Mouse (Mus musculus) heart, adult 9 months (tissue): ENCODE data around the gene Rpl14.

ENCODE experiments used
- DNase-seq, 2 experiments: peaks; one replicate each; pipeline ENCODE4 v3.0.0; 2022; ENCODE audit warnings: low spot score in 2 of 2

Rpl14 gene

GRCm38 (mm10) chr9:120571593-120572385, 545 bp downstream of the Rpl14 start:
- no peak for DNase-seq

- DNase-seq: no peak
These were observed 4.8 kb downstream of the Rpl14 start for GRCm38 (mm10) chr9:120575748-120576661.

DNA sequence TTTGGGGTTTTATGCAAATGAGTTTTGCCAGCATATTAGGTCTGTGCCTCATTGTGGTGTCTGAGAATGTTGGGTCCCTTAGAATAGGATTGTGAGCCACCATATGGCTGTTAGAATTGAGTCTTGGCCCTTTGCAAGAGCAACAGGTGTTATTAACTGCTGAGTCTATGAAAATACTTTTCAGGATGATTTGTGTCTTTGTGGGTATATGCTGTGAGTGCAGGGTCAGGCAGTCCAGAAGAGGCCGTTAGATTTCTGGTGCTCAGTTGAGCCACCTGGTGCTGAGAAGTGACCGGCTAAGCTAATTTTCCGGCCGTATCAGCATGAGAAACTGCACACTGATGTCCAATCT, 5.4 kb downstream of the Rpl14 start:
- DNase-seq: no peak

DNA sequence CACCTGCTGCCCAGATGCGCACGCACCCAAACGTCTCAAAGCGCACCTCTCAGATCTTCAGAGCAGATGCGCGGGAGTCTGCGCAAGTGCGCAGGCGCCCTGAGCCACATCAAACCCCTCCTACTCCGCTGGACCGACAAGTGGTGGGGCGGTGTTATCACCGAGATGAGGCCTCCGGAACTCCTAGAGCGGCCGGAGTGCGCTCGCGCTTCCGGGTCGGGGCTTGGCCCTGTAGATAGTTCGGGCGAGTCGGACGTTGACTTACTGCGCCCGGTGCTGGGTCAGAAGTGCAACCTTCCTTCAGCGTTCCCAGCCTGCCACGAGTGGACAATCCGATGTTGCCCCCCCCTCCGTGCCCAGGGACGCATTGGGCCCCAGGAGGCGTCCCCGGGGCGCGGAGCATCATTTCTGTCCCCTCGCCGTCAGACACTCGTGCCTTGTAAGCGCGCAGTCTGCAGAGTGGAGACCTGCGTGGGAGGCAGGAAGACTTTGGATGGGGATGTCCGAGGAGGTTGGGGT, 5.9 kb downstream of the Rpl14 start:
- peak; percentile 87 for DNase-seq

GRCm38 (mm10) chr9:120577706-120578405, 6.6 kb downstream of the Rpl14 start:
- DNase-seq: no peak

GRCm38 (mm10) chr9:120578701-120579100, 7.5 kb downstream of the Rpl14 start:
- no peak for DNase-seq

GRCm38 (mm10) chr9:120579808-120580207, 8.6 kb downstream of the Rpl14 start:
- no peak for DNase-seq

GRCm38 (mm10) chr9:120581941-120582618, 10.8 kb downstream of the Rpl14 start:
- peak; percentile 46 to 54 for DNase-seq

- peak; percentile 76 to 88 for DNase-seq
These were observed 11.5 kb downstream of the Rpl14 start for GRCm38 (mm10) chr9:120582619-120583308.

DNA sequence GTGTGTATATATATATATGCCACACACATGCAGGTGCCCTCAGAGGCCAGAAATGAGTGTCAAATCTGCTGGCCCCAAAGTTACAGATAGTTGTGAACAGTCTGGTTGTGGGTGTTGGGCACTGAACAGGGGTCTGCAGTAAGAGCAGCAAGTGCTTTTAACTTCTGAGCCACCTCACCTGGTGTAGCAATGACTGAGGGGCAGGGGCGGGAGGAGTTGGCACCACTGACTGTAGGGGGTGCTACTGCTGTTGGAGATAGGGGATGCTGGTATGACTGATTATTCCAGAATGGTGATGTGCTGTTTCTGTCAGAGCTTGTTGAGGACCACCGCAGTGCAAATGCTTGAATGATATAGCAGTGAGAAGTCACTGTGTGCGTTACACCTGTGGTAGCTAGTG, 12.1 kb downstream of the Rpl14 start:
- DNase-seq: no peak

GRCm38 (mm10) chr9:120586546-120586945, 15.3 kb downstream of the Rpl14 start:
- peak in 1 of 2 experiments; percentile 61 for DNase-seq

- DNase-seq: peak in 1 of 2 experiments; percentile 38
These were observed 20.2 kb downstream of the Rpl14 start for GRCm38 (mm10) chr9:120591490-120591889.

GRCm38 (mm10) chr9:120593383-120594101, 22.3 kb downstream of the Rpl14 start:
- no peak for DNase-seq

GRCm38 (mm10) chr9:120594839-120595238, 23.6 kb downstream of the Rpl14 start:
- no peak for DNase-seq

- no peak for DNase-seq
These were observed 24.1 kb downstream of the Rpl14 start for GRCm38 (mm10) chr9:120595306-120595705.

GRCm38 (mm10) chr9:120601488-120602171, 30.4 kb downstream of the Rpl14 start:
- peak; percentile 44 to 70 for DNase-seq

DNA sequence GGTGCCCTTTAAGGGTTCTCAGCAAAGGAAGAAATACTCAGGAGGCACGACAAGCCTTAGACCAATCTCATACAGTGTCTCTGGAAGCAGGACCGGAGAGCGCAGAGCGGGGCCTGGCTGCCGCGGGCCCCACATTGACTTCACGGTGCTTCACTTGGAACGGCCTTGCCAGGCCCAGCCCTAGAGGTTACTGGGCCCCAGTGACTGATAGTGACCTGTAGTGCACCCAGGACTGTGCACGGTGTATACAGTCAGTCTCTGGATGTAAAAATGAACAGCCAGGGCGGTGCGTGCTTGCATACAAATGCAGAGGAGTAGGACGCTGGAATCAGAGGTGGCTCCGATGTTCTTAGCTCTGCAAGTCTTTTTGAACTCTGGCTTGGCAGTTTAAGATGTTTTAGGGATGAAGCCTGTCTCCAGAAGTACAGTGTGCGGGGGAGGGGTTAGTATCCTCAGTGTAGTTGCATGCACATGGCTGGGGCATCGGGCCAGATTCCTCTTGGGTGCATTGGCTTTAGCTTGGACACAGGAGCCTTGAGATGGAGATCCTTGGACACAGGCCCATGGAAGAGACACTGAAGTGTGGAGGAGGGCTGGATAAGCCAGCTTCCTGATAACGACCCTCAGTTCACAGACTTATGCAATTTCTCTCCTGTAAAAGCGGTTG, 31.1 kb downstream of the Rpl14 start:
- peak in 1 of 2 experiments; percentile 20 for DNase-seq

- DNase-seq: peak; percentile 84 to 88
These were observed 31.7 kb downstream of the Rpl14 start for GRCm38 (mm10) chr9:120602839-120603511.
